Mouse (Mus musculus) kidney, embryonic 16.5 days (tissue): ENCODE measurements around the gene Lingo1. TPM values are rescaled to one million over a fixed set of nuclear protein-coding genes. Genes with fewer than 3 reads are reported as not detected.

Source experiments
- ATAC-seq: fragments of 200-750 bp; cut with Nextera tagmentation; 2 replicates; pipeline ENCODE4 v1.8.0; 2017; ENCODE audit warnings: moderate TSS enrichment; ENCODE audit not compliant: low FRiP score, low TSS enrichment
- H3K27ac ChIP-seq: fragments of 300-500 bp; sonication (generic); 2 replicates; pipeline ENCODE4 v1.5.1; 2014; ENCODE audit warnings: low read length
- H3K27me3 ChIP-seq: fragments of 300-500 bp; sonication (generic); 2 replicates; pipeline ENCODE4 v1.6.1; 2014; ENCODE audit warnings: low read length, control low read depth, mixed read lengths; ENCODE audit not compliant: insufficient read depth
- H3K36me3 ChIP-seq: fragments of 300-500 bp; sonication (generic); 2 replicates; pipeline ENCODE4 v1.6.1; 2014; ENCODE audit warnings: low read length, control low read depth, mixed read lengths; ENCODE audit not compliant: insufficient read depth
- H3K4me1 ChIP-seq: fragments of 300-500 bp; sonication (generic); 2 replicates; pipeline ENCODE4 v1.6.1; 2014; ENCODE audit warnings: low read length, control low read depth, mixed read lengths; ENCODE audit not compliant: insufficient read depth
- H3K4me2 ChIP-seq: fragments of 300-500 bp; sonication (generic); replicated peaks from 2 replicates; pipeline ENCODE4 v1.6.1; 2014; ENCODE audit warnings: low read depth, low read length
- H3K4me3 ChIP-seq: fragments of 300-500 bp; sonication (generic); 2 replicates; pipeline ENCODE4 v1.5.1; 2014; ENCODE audit warnings: mild to moderate bottlenecking, low read length
- H3K9ac ChIP-seq: fragments of 300-500 bp; sonication (generic); replicated peaks from 2 replicates; pipeline ENCODE4 v1.6.1; 2014; ENCODE audit warnings: low read length
- H3K9me3 ChIP-seq: fragments of 300-500 bp; sonication (generic); 2 replicates; pipeline ENCODE4 v1.6.1; 2016; ENCODE audit warnings: low read length, control low read depth
- WGBS: fragments of 180-500 bp; shearing (Covaris S2); extraction: QIAGEN DNeasy Blood & Tissue Kit; methylation state at CpG from one replicate; pipeline ENCODE4 v1.1.7; 2014; 5-methylcytosine and 5-hydroxymethylcytosine counted together
- polyA plus RNA-seq: library from polyadenylated mRNA; unstranded; fragments of >200 nt; fragmentation: Nextera tagmentation; extraction: Ambion mirVana; gene quantifications from 2 replicates; pipeline ENCODE4 v1.2.1, GENCODE M21; 2015

Lingo1 gene
- polyA plus RNA-seq, 1 experiment from 2014 or later = 3.2 TPM

- Histone ChIP-seq H3K27me3 (peaks cover 31% of the 10 kb centered on the region), H3K9me3 (no peaks in the 10 kb centered on the region), H3K36me3 (no peaks in the 10 kb centered on the region), H3K4me1 (peaks cover 23% of the 10 kb centered on the region), H3K4me3 (no peak overlapping the region), H3K27ac (no peak overlapping the region), H3K9ac (no peak overlapping the region), H3K4me2 (no peak overlapping the region)
- ATAC-seq = no peak
- WGBS = 64% methylated on average over 11 of the region's 11 CpGs
Measured at GRCm38 (mm10) chr9:56791696-56792261, 4.5 kb downstream of the Lingo1 start.

- H3K4me2 ChIP-seq = no peak overlapping the region
- H3K27me3 ChIP-seq = no peaks in the 10 kb centered on the region
- no peak overlapping the region for H3K27ac ChIP-seq
- no peak for ATAC-seq
- no peak overlapping the region for H3K9ac ChIP-seq
- no peaks in the 10 kb centered on the region for H3K36me3 ChIP-seq
- H3K9me3 ChIP-seq = no peaks in the 10 kb centered on the region
- H3K4me1 ChIP-seq = 0 out of 2 replicates have a peak, but pooled peaks cover 2% of the 10 kb centered on the region
- no peak overlapping the region for H3K4me3 ChIP-seq
- 89% methylated on average over 10 of the region's 10 CpGs for WGBS
Measured at GRCm38 (mm10) chr9:56784576-56784975, 11.7 kb downstream of the Lingo1 start.

- Histone ChIP-seq H3K36me3 (no peaks in the 10 kb centered on the region), H3K4me2 (no peak overlapping the region), H3K27ac (no peak overlapping the region), H3K4me1 (no peaks in the 10 kb centered on the region), H3K9ac (no peak overlapping the region), H3K4me3 (no peak overlapping the region), H3K27me3 (no peaks in the 10 kb centered on the region), H3K9me3 (no peaks in the 10 kb centered on the region)
- ATAC-seq = no peak
- 69% methylated on average over 11 of the region's 11 CpGs for WGBS
Measured at GRCm38 (mm10) chr9:56776881-56777801, 19.1 kb downstream of the Lingo1 start.

GRCm38 (mm10) chr9:56775161-56775934, 20.9 kb downstream of the Lingo1 start:
- Histone ChIP-seq H3K27ac (no peak overlapping the region), H3K9me3 (no peaks in the 10 kb centered on the region), H3K4me2 (no peak overlapping the region), H3K36me3 (no peaks in the 10 kb centered on the region), H3K27me3 (no peaks in the 10 kb centered on the region), H3K4me1 (no peaks in the 10 kb centered on the region), H3K4me3 (no peak overlapping the region), H3K9ac (no peak overlapping the region)
- no peak for ATAC-seq
- WGBS = 59% methylated on average over 7 of the region's 7 CpGs

GRCm38 (mm10) chr9:56774231-56774630, 22.0 kb downstream of the Lingo1 start:
- Histone ChIP-seq H3K4me1 (no peaks in the 10 kb centered on the region), H3K4me2 (no peak overlapping the region), H3K4me3 (no peak overlapping the region), H3K27me3 (no peaks in the 10 kb centered on the region), H3K9me3 (no peaks in the 10 kb centered on the region), H3K36me3 (no peaks in the 10 kb centered on the region), H3K27ac (no peak overlapping the region), H3K9ac (no peak overlapping the region)
- 51% methylated on average over 6 of the region's 6 CpGs for WGBS
- no peak for ATAC-seq

- H3K4me2 ChIP-seq = no peak overlapping the region
- no peak overlapping the region for H3K9ac ChIP-seq
- 80% methylated on average over 7 of the region's 7 CpGs for WGBS
- no peaks in the 10 kb centered on the region for H3K9me3 ChIP-seq
- H3K36me3 ChIP-seq = no peaks in the 10 kb centered on the region
- no peak overlapping the region for H3K27ac ChIP-seq
- H3K4me1 ChIP-seq = no peaks in the 10 kb centered on the region
- no peak overlapping the region for H3K4me3 ChIP-seq
- no peaks in the 10 kb centered on the region for H3K27me3 ChIP-seq
- ATAC-seq = no peak
Measured at GRCm38 (mm10) chr9:56773666-56774065, 22.6 kb downstream of the Lingo1 start.

- Histone ChIP-seq H3K27me3 (no peaks in the 10 kb centered on the region), H3K4me1 (no peaks in the 10 kb centered on the region), H3K4me2 (no peak overlapping the region), H3K9ac (no peak overlapping the region), H3K9me3 (no peaks in the 10 kb centered on the region), H3K36me3 (no peaks in the 10 kb centered on the region), H3K27ac (no peak overlapping the region), H3K4me3 (no peak overlapping the region)
- WGBS = 68% methylated on average over 8 of the region's 9 CpGs
- no peak; the same call in 1 of the 2 replicates for ATAC-seq
Measured at GRCm38 (mm10) chr9:56767653-56768136, 28.6 kb downstream of the Lingo1 start.

GRCm38 (mm10) chr9:56766629-56767357, 29.5 kb downstream of the Lingo1 start:
- Histone ChIP-seq H3K9me3 (no peaks in the 10 kb centered on the region), H3K4me2 (no peak overlapping the region), H3K27ac (no peak overlapping the region), H3K4me1 (no peaks in the 10 kb centered on the region), H3K36me3 (no peaks in the 10 kb centered on the region), H3K4me3 (no peak overlapping the region), H3K27me3 (no peaks in the 10 kb centered on the region), H3K9ac (no peak overlapping the region)
- 48% methylated on average over 11 of the region's 11 CpGs for WGBS
- ATAC-seq = 0 out of 2 replicates have a peak, but pooled peaks have one; percentile 44

- Histone ChIP-seq H3K36me3 (no peaks in the 10 kb centered on the region), H3K4me2 (no peak overlapping the region), H3K9ac (no peak overlapping the region), H3K27ac (no peak overlapping the region), H3K4me1 (no peaks in the 10 kb centered on the region; the same call in 1 of the 2 replicates), H3K9me3 (no peaks in the 10 kb centered on the region), H3K4me3 (no peak overlapping the region), H3K27me3 (no peaks in the 10 kb centered on the region)
- no peak for ATAC-seq
- 90% methylated on average over 9 of the region's 9 CpGs for WGBS
Measured at GRCm38 (mm10) chr9:56762106-56762562, 34.1 kb downstream of the Lingo1 start.
